Mouse (Mus musculus) forebrain, embryonic 10.5 days (tissue): ENCODE data around the gene Sstr2. TPM values are rescaled to one million over a fixed set of nuclear protein-coding genes. Genes with fewer than 3 reads are reported as not detected.

Experiments
- DNase-seq: peaks from one replicate; pipeline ENCODE4 v3.0.0-alpha.2; 2017; ENCODE audit warnings: low spot score; ENCODE audit errors: extremely low spot score
- H3K27ac ChIP-seq: fragments of 300-500 bp; sonication (generic); 2 replicates; pipeline ENCODE4 v1.5.1; 2016; ENCODE audit warnings: mild to moderate bottlenecking
- H3K27me3 ChIP-seq: fragments of 300-500 bp; sonication (generic); 2 replicates; pipeline ENCODE4 v1.6.1; 2016; ENCODE audit warnings: mild to moderate bottlenecking; ENCODE audit not compliant: poor library complexity, severe bottlenecking
- H3K36me3 ChIP-seq: fragments of 300-500 bp; sonication (generic); replicated peaks from 2 replicates; pipeline ENCODE4 v1.6.1; 2016; ENCODE audit warnings: mild to moderate bottlenecking, moderate library complexity
- H3K4me1 ChIP-seq: fragments of 300-500 bp; sonication (generic); 2 replicates; pipeline ENCODE4 v1.6.1; 2016
- H3K4me3 ChIP-seq: fragments of 300-500 bp; sonication (generic); 2 replicates; pipeline ENCODE4 v1.5.1; 2016; ENCODE audit warnings: mild to moderate bottlenecking, moderate library complexity
- H3K9me3 ChIP-seq: fragments of 300-500 bp; sonication (generic); 2 replicates; pipeline ENCODE4 v1.6.1; 2016; ENCODE audit warnings: mild to moderate bottlenecking, moderate library complexity
- WGBS: fragments of 180-500 bp; shearing (Covaris S2); methylation state at CpG from one replicate; pipeline ENCODE4 v1.1.7; 2016; 5-methylcytosine and 5-hydroxymethylcytosine counted together
- polyA plus RNA-seq: library from polyadenylated mRNA; unstranded; fragments of >200 nt; fragmentation: Nextera tagmentation; extraction: Ambion mirVana; gene quantifications from 2 replicates; pipeline ENCODE4 v1.2.1, GENCODE M21; 2016

Sstr2 gene
- polyA plus RNA-seq, 1 experiment from 2014 or later: 4.1 TPM

DNA sequence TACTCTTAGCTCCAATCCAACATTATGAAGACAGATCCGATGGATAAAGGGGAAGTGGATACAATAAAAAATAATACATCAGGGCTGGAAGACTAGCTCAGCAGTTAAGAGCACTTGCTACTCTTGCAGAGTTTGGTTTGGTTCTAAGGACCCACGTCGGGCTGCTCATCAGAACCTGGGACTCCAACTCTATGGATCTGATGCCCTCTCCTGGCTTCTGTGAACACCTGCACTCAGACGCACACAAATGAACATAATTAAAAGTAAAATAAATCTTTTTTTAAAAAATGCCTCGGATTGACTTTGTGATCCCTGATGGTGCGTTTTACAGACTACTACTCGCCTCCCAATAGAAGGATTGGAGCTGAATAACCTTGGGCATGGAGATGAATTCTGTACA lies 11.5 kb downstream of the Sstr2 start:
- H3K27me3 ChIP-seq: no peaks in the 10 kb centered on the region
- no peaks in the 10 kb centered on the region for H3K4me1 ChIP-seq
- DNase-seq: no peak
- H3K36me3 ChIP-seq: no peaks in the 10 kb centered on the region
- H3K4me3 ChIP-seq: no peak overlapping the region
- 57% methylated on average over 7 of the region's 7 CpGs for WGBS
- no peak overlapping the region for H3K27ac ChIP-seq
- H3K9me3 ChIP-seq: no peaks in the 10 kb centered on the region

- no peaks in the 10 kb centered on the region for H3K9me3 ChIP-seq
- no peaks in the 10 kb centered on the region for H3K36me3 ChIP-seq
- 87% methylated on average over 8 of the region's 8 CpGs for WGBS
- no peaks in the 10 kb centered on the region for H3K27me3 ChIP-seq
- H3K4me3 ChIP-seq: no peak overlapping the region
- no peaks in the 10 kb centered on the region for H3K4me1 ChIP-seq
- no peak for DNase-seq
- no peak overlapping the region for H3K27ac ChIP-seq
Observed at GRCm38 (mm10) chr11:113631302-113631701, 12.2 kb downstream of the Sstr2 start.

DNA sequence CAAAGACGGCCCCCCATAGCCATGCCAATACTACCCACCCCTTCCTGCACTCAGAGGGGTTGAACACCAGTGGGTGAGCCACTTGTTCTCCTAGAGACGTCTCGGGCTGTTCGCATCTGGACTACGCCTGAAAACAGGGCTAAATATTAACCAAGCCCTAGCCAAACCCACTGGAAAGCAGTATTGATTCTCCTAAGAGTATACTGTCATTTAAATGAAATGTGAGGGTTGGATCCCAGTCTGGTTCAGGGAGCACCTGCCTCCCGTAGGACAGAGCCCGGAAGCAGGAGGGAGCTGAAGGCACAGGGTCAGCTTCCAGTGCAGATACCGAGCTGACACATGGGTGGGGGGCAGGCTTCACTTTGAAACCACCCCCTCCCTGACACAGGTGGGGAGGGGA lies 12.7 kb downstream of the Sstr2 start:
- H3K36me3 ChIP-seq: no peaks in the 10 kb centered on the region
- no peaks in the 10 kb centered on the region for H3K27me3 ChIP-seq
- H3K27ac ChIP-seq: no peak overlapping the region
- no peaks in the 10 kb centered on the region for H3K4me1 ChIP-seq
- no peaks in the 10 kb centered on the region for H3K9me3 ChIP-seq
- no peak overlapping the region for H3K4me3 ChIP-seq
- 85% methylated on average over 8 of the region's 8 CpGs for WGBS
- no peak for DNase-seq

DNA sequence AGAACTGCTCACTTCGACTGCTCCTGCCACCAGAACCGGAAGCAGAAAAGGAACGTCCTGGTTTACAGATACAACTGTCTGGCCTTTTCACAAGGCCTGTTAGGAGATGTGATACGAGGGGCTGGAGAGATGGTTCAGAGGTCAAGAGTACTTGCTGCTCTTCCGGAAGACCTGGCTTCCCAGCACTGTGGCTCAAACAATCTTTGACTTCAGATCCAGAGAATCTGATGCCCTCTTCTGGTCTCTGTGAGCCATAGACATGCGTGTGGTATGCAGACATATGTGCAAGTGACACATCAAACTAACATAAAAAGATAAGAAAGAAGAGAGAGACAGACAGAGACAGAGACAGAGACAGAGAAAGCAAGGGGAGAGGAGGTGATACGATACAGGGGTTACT lies 13.2 kb downstream of the Sstr2 start:
- Histone ChIP-seq H3K36me3 (no peaks in the 10 kb centered on the region), H3K4me3 (no peak overlapping the region), H3K9me3 (no peaks in the 10 kb centered on the region), H3K27me3 (no peaks in the 10 kb centered on the region), H3K4me1 (no peaks in the 10 kb centered on the region), H3K27ac (no peak overlapping the region)
- 88% methylated on average over 7 of the region's 7 CpGs for WGBS
- DNase-seq: no peak

DNA sequence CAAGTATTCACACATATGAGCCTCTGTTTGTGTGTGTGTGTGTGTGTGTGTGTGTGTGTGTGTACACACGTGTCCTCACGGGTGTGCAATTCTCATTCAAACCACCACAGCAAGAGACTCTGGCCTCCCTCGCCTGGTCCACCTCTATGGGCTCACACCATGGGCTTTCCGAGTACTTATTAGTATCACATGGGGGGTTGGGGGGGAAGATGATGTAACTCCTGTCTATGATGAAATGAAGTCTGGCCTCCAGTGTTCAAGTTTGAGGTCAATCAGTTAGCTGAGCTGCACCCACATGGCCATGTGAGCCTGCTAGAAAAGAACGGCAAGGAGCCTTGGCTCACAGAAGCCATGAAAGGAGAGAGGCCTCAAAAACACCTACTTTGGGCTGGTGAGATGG lies 14.3 kb downstream of the Sstr2 start:
- Histone ChIP-seq H3K9me3 (peaks cover 6% of the 10 kb centered on the region; the same call in 1 of the 2 replicates), H3K27ac (no peak overlapping the region), H3K4me3 (no peak overlapping the region), H3K27me3 (no peaks in the 10 kb centered on the region), H3K36me3 (0 out of 2 replicates have a peak, but pooled peaks cover 2% of the 10 kb centered on the region), H3K4me1 (no peaks in the 10 kb centered on the region)
- no peak for DNase-seq
- 87% methylated on average over 5 of the region's 5 CpGs for WGBS

DNA sequence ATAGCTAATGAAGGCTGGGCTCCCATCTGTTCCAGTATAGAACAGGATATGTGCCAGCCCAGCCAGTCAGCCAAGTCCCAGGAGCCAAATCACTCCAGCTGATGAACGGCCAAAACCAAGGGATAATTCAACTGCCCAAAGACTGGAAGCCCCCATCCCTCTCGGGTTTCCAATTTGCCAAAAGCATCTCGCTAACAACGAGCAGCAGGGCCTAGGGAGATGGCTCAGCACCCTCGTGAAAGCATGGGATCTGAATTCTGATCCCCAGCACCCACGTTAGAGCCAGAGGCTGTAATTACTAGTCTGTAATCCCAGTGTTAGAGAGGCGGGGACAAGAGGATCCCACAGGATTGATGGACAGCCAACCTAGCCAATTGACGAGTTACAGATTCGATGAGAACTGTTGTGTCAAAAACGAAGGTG lies 15.6 kb downstream of the Sstr2 start:
- no peaks in the 10 kb centered on the region for H3K4me1 ChIP-seq
- DNase-seq: no peak
- H3K9me3 ChIP-seq: peaks cover 6% of the 10 kb centered on the region; the same call in 1 of the 2 replicates
- 0 out of 2 replicates have a peak, but pooled peaks cover 2% of the 10 kb centered on the region for H3K36me3 ChIP-seq
- H3K4me3 ChIP-seq: no peak overlapping the region
- H3K27me3 ChIP-seq: no peaks in the 10 kb centered on the region
- 78% methylated on average over 10 of the region's 10 CpGs for WGBS
- no peak overlapping the region for H3K27ac ChIP-seq

- Histone ChIP-seq H3K27ac (no peak overlapping the region), H3K9me3 (peaks cover 6% of the 10 kb centered on the region; the same call in 1 of the 2 replicates), H3K36me3 (0 out of 2 replicates have a peak, but pooled peaks cover 2% of the 10 kb centered on the region), H3K27me3 (no peaks in the 10 kb centered on the region), H3K4me3 (no peak overlapping the region), H3K4me1 (no peaks in the 10 kb centered on the region)
- no peak for DNase-seq
- WGBS: 93% methylated on average over 12 of the region's 12 CpGs
Observed at GRCm38 (mm10) chr11:113638680-113639079, 19.5 kb downstream of the Sstr2 start.

- no peak for DNase-seq
- H3K4me3 ChIP-seq: no peak overlapping the region
- no peak overlapping the region for H3K27ac ChIP-seq
- 71% methylated on average over 3 of the region's 3 CpGs for WGBS
- H3K27me3 ChIP-seq: peaks cover 15% of the 10 kb centered on the region
- H3K36me3 ChIP-seq: no peaks in the 10 kb centered on the region
- H3K9me3 ChIP-seq: 0 out of 2 replicates have a peak, but pooled peaks cover 3% of the 10 kb centered on the region
- H3K4me1 ChIP-seq: peaks cover 22% of the 10 kb centered on the region
Observed at GRCm38 (mm10) chr11:113645181-113645580, 26.0 kb downstream of the Sstr2 start.

DNA sequence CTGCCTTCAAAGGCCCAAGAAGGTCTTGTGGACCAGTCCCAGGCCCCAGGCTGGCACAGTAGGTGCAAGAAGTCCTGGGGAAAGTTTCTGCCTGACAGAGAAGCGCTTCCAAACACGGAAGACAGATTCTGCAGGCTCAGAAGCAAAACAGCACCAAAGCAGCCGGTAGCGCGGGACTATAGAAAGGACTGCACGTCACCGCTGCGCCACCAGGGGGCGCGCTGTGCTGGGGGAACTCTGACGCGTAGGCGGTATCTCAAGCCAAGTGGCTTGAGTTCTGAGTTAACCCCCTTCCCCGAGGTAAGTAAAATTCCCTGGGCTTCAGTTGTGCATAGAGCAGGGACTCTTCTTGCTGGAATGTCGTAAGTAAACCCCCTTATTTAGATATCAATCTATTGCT lies 29.0 kb downstream of the Sstr2 start:
- DNase-seq: peak; percentile 84
- WGBS: 2% methylated on average over 15 of the region's 15 CpGs
- H3K27ac ChIP-seq: peak overlapping the region; percentile 70

DNA sequence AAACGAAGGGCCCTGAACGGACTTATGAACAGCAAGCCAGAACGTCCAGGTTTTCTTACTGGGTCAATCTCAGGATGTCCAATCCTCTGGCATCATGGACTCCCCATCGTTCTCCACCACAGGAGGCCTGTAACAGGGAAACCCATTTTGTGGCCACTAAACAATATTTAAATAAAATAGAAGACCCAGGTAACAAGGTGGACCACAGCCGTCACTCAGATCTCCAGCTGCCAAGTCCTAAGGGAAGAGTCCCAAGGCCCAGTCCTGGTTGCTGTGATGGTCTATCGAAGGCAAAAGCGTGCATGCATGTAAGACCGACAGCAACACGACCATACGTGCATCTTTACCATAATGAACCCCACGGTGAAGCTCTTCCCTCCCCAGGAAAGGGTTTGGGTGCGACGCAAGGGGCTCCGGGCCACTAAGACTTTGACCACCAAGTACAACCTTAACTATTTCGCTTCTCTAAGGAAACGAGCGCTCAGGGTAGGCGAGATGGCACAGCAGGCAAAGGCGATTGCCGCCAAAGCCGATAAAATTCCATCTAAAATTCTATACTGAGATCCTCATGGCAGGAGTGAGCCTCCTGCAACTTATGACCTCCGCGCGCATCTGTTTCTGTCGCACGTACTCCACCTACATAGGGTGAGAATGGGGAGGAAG lies 29.7 kb downstream of the Sstr2 start, which contains the start of gene Cog1:
Gene Cog1 (plus strand): TSS at position 480 of the 663 bp plus-strand sequence.
- WGBS: 39% methylated on average over 26 of the region's 26 CpGs
- no peak for DNase-seq
- H3K27me3 ChIP-seq: peaks cover 15% of the 10 kb centered on the region

More for the DNA sequence above, 29.0 kb downstream of the Sstr2 start:
- Histone ChIP-seq H3K9me3 (0 out of 2 replicates have a peak, but pooled peaks cover 3% of the 10 kb centered on the region), H3K36me3 (peaks cover 19% of the 10 kb centered on the region), H3K4me3 (peak overlapping the region; percentile 31; the same call in 1 of the 2 replicates), H3K4me1 (peaks cover 47% of the 10 kb centered on the region), H3K27me3 (peaks cover 15% of the 10 kb centered on the region)

DNA sequence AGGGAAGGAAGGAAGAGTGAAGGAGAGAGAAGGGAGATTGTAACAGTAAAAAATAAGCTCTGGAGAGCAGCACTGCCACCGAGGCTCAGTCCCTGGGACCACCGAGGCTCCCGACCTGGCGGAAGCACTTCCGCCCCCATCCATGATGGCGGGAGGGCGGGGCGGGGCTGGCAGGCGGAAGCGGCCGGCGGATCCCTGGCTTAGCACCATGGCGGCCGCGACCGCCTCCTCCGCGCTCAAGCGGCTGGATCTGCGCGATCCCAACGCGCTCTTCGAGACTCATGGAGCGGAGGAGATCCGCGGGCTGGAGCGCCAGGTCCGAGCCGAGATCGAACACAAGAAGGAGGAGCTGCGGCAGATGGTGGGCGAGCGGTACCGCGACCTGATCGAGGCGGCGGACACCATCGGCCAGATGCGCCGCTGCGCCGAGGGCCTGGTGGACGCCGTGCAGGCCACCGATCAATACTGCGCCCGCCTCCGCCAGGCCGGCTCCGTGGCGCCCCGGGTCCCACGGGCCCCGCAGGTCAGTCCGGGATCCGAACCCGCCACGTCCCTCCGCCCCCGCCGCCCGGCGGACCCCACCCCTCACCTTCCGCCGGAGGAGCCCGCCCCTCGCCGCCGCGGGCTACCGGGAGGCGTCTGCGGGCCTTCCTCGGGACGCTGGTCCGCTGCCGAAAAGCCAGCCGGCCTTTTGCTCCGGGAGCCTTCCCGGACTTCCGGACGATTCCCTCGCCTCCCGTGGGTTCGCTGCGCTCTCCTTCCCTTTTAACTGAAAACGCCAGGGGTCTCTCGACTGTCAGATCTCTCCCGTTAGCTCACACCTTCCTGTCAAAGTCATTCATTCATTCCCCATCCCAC lies 30.4 kb downstream of the Sstr2 start, which contains the start of gene Slc39a11:
Gene Slc39a11 (minus strand): TSS at position 727 of the 858 bp plus-strand sequence.
- 0 out of 2 replicates have a peak, but pooled peaks cover 3% of the 10 kb centered on the region for H3K9me3 ChIP-seq
- H3K4me1 ChIP-seq: peaks cover 51% of the 10 kb centered on the region
- WGBS: under 1% methylated on average over 91 of the region's 91 CpGs
- peaks cover 33% of the 10 kb centered on the region for H3K36me3 ChIP-seq
- H3K27ac ChIP-seq: peak within 1 kb of the TSS; percentile 97
- DNase-seq: peak; percentile 84
- H3K4me3 ChIP-seq: peak within 1 kb of the TSS; percentile 95
- H3K27me3 ChIP-seq: peaks cover 15% of the 10 kb centered on the region

More for the DNA sequence above, 29.7 kb downstream of the Sstr2 start, which contains the start of gene Cog1:
- peaks cover 47% of the 10 kb centered on the region for H3K4me1 ChIP-seq
- H3K36me3 ChIP-seq: peaks cover 26% of the 10 kb centered on the region
- 0 out of 2 replicates have a peak, but pooled peaks cover 3% of the 10 kb centered on the region for H3K9me3 ChIP-seq
- peak within 1 kb of the TSS; percentile 95 for H3K4me3 ChIP-seq
- peak within 1 kb of the TSS; percentile 97 for H3K27ac ChIP-seq

DNA sequence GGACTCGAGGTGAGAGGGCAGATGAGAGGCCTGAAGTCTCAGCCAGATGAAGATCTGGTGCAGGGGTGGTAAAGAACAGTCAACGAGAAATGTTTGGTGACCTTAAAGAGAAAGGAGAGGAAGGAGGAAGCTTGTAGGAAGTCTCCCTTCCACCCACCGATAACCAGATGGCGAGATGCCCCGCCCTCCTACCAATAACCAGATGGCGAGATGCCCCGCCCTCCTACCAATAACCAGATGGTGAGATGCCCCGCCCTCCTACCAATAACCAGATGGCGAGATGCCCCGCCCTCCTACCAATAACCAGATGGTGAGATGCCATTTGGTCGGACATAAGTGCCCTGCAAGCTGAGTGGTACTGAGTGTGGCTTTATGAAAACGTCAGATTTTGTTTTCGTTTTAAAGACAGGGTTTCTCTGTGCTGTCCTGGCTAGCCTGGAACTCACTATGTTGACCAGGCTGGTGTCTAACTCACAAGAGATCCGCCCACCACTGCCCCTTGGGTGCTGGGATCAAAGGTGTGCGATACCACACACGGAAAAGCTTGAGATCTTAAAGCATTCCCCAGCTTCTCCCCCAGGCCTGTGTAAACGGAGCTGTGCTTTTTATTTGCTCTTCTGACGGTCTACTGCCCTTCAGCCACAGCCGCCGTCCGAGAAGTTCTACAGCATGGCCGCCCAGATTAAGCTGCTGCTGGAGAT lies 32.2 kb downstream of the Sstr2 start:
- no peak for DNase-seq
- Histone ChIP-seq H3K27me3 (peaks cover 15% of the 10 kb centered on the region), H3K27ac (peak overlapping the region; percentile 36; the same call in 1 of the 2 replicates), H3K36me3 (peaks cover 51% of the 10 kb centered on the region), H3K4me3 (0 out of 2 replicates have a peak overlapping the region, but pooled peaks have one; percentile 95), H3K4me1 (peaks cover 51% of the 10 kb centered on the region), H3K9me3 (no peaks in the 10 kb centered on the region)
- 77% methylated on average over 22 of the region's 22 CpGs for WGBS
